Mouse (Mus musculus) liver, adult 2 months (tissue): ENCODE data around the gene Fbxw2. TPM values are rescaled to one million over a fixed set of nuclear protein-coding genes. Genes with fewer than 3 reads are reported as not detected.

Experiments used
- DNase-seq: peaks from one replicate; pipeline ENCODE4 v3.0.0-alpha.2; 2011; ENCODE audit warnings: low read depth, low spot score; ENCODE audit errors: extremely low read depth
- H3K27ac ChIP-seq: fragments of 200-500 bp; replicated peaks from 2 replicates; pipeline ENCODE4 v1.5.1; 2012; ENCODE audit warnings: low read depth, mild to moderate bottlenecking, control low read depth, inconsistent platforms, low read length; ENCODE audit not compliant: insufficient read depth
- H3K27me3 ChIP-seq: fragments of 200-500 bp; 2 replicates; pipeline ENCODE4 v1.6.1; 2012; ENCODE audit warnings: mild to moderate bottlenecking, moderate library complexity, low read length, inconsistent platforms; ENCODE audit not compliant: control insufficient read depth, insufficient read depth
- H3K36me3 ChIP-seq: fragments of 200-500 bp; 2 replicates; pipeline ENCODE4 v1.6.1; 2012; ENCODE audit warnings: low read length, inconsistent platforms; ENCODE audit not compliant: control insufficient read depth, insufficient read depth
- H3K4me1 ChIP-seq: fragments of 200-500 bp; 2 replicates; pipeline ENCODE4 v1.6.1; 2011; ENCODE audit warnings: low read length; ENCODE audit not compliant: control insufficient read depth, insufficient read depth
- H3K4me3 ChIP-seq: fragments of 200-500 bp; 2 replicates; pipeline ENCODE4 v1.5.1; 2011; ENCODE audit warnings: low read depth, mild to moderate bottlenecking, control low read depth, low read length, moderate library complexity; ENCODE audit not compliant: insufficient read depth
- H3K79me2 ChIP-seq: fragments of 200-500 bp; 2 replicates; pipeline ENCODE4 v1.6.1; 2012; ENCODE audit warnings: inconsistent platforms, mild to moderate bottlenecking, low read length, moderate library complexity; ENCODE audit not compliant: control insufficient read depth, insufficient read depth
- H3K9ac ChIP-seq: fragments of 200-500 bp; 2 replicates; pipeline ENCODE4 v1.6.1; 2012; ENCODE audit warnings: low read depth, mild to moderate bottlenecking, control low read depth, inconsistent platforms, low read length
- CTCF ChIP-seq: fragments of 200-500 bp; IDR thresholded peaks from 2 replicates; pipeline ENCODE4 v1.5.1; 2011; ENCODE audit warnings: low read depth, low read length, control low read depth
- POLR2A ChIP-seq: fragments of 200-500 bp; IDR thresholded peaks from 2 replicates; pipeline ENCODE4 v1.6.1; 2011; ENCODE audit warnings: low read length, control low read depth; ENCODE audit not compliant: insufficient read depth; ENCODE audit errors: extremely low read depth
- WGBS: fragments of 180-500 bp; shearing (Covaris S2); methylation state at CpG from one replicate; pipeline ENCODE4 v1.1.7; 2018; 5-methylcytosine and 5-hydroxymethylcytosine counted together
- polyA plus RNA-seq: library from polyadenylated mRNA; depleted of rRNA; stranded (reverse); fragments of >200 nt; gene quantifications from 2 replicates; pipeline ENCODE4 v1.2.3, GENCODE M21; 2012
- total RNA-seq: library from RNA; depleted of rRNA; stranded (reverse); fragments of >200 nt; gene quantifications from 2 replicates; pipeline ENCODE4 v1.2.3, GENCODE M21; 2014

Fbxw2 gene
- total and polyA plus RNA-seq, 2 experiments: 24.2 to 51.9 TPM

- 32% methylated on average over 4 of the region's 4 CpGs for WGBS
- H3K4me3 ChIP-seq: peak overlapping the region; percentile 88
These were observed 52.4 kb downstream of the Fbxw2 start for GRCm38 (mm10) chr2:34773673-34774072.

GRCm38 (mm10) chr2:34772252-34773235 lies 53.6 kb downstream of the Fbxw2 start:
- WGBS: under 1% methylated on average over 50 of the region's 50 CpGs
- H3K4me3 ChIP-seq: peak overlapping the region; percentile 88
- no peaks in the 10 kb centered on the region for H3K27me3 ChIP-seq
- H3K27ac ChIP-seq: peak overlapping the region; percentile 86
- TF ChIP-seq POLR2A (no peak), CTCF (0 out of 2 replicates have a peak, but pooled peaks have one; percentile 3)
- peak overlapping the region; percentile 95 for H3K9ac ChIP-seq
- peaks cover 47% of the 10 kb centered on the region for H3K36me3 ChIP-seq
- peaks cover 26% of the 10 kb centered on the region for H3K4me1 ChIP-seq
- H3K79me2 ChIP-seq: peaks cover 18% of the 10 kb centered on the region
- peak; percentile 48 for DNase-seq

More at GRCm38 (mm10) chr2:34773673-34774072, 52.4 kb downstream of the Fbxw2 start:
- Histone ChIP-seq H3K27ac (no peak overlapping the region), H3K9ac (peak overlapping the region; percentile 54), H3K36me3 (peaks cover 56% of the 10 kb centered on the region), H3K27me3 (no peaks in the 10 kb centered on the region), H3K4me1 (peaks cover 28% of the 10 kb centered on the region), H3K79me2 (peaks cover 18% of the 10 kb centered on the region)
- no peak for TF ChIP-seq CTCF
- peak; percentile 36 for DNase-seq

- WGBS: under 1% methylated on average over 60 of the region's 60 CpGs
- no peaks in the 10 kb centered on the region for H3K27me3 ChIP-seq
These were observed 54.5 kb downstream of the Fbxw2 start, which contains the start of gene Hspa5 for GRCm38 (mm10) chr2:34771368-34772226. TSS of gene Hspa5 (plus strand) at chr2:34771970.

GRCm38 (mm10) chr2:34770951-34771350 lies 55.2 kb downstream of the Fbxw2 start:
- WGBS: 0% methylated on average over 6 of the region's 6 CpGs
- Histone ChIP-seq H3K4me3 (peak overlapping the region; percentile 93), H3K79me2 (peaks cover 18% of the 10 kb centered on the region), H3K4me1 (peaks cover 26% of the 10 kb centered on the region), H3K9ac (peak overlapping the region; percentile 92), H3K27ac (peak overlapping the region; percentile 87), H3K27me3 (no peaks in the 10 kb centered on the region), H3K36me3 (peaks cover 32% of the 10 kb centered on the region)
- DNase-seq: peak; percentile 35
- TF ChIP-seq POLR2A: no peak
- no peak for TF ChIP-seq CTCF

More at GRCm38 (mm10) chr2:34771368-34772226, 54.5 kb downstream of the Fbxw2 start, which contains the start of gene Hspa5:
- TF ChIP-seq POLR2A (peak; percentile 100), CTCF (no peak)
- peak within 1 kb of the TSS; percentile 95 for H3K9ac ChIP-seq
- H3K4me3 ChIP-seq: peak within 1 kb of the TSS; percentile 93
- H3K36me3 ChIP-seq: peaks cover 38% of the 10 kb centered on the region
- peaks cover 26% of the 10 kb centered on the region for H3K4me1 ChIP-seq
- peak within 1 kb of the TSS; percentile 87 for H3K27ac ChIP-seq
- peaks cover 18% of the 10 kb centered on the region for H3K79me2 ChIP-seq
- peak; percentile 99 for DNase-seq

- DNase-seq: peak; percentile 72
- no peak overlapping the region for H3K4me3 ChIP-seq
These were observed 56.1 kb downstream of the Fbxw2 start for GRCm38 (mm10) chr2:34770049-34770448.

More at GRCm38 (mm10) chr2:34770049-34770448, 56.1 kb downstream of the Fbxw2 start:
- no peak overlapping the region; the same call in 1 of the 2 replicates for H3K27ac ChIP-seq
- H3K27me3 ChIP-seq: no peaks in the 10 kb centered on the region
- H3K79me2 ChIP-seq: peaks cover 18% of the 10 kb centered on the region
- H3K36me3 ChIP-seq: peaks cover 24% of the 10 kb centered on the region
- WGBS: 47% methylated on average over 2 of the region's 2 CpGs
- H3K4me1 ChIP-seq: peaks cover 22% of the 10 kb centered on the region
- no peak overlapping the region for H3K9ac ChIP-seq
- no peak for TF ChIP-seq POLR2A
